Mouse (Mus musculus) mature B cell (primary cell): Measurements from ENCODE around the gene Bid.
"Not testable (repeated sequence)": the region's sequence is repeated elsewhere in the genome, so short reads cannot be mapped to it uniquely, and the experiment has no call there.

Source experiments
- in situ Hi-C: fragments of 300-500 bp; cut with MboI; formaldehyde crosslinking; loops from 2 replicates; pipeline ENCODE4 v1.14.3; 2019

Gene Bid

GRCm38 (mm10) chr6:120934176-120934575, 17.5 kb upstream of the Bid start:
- in situ Hi-C loops = no loop called here

DNA sequence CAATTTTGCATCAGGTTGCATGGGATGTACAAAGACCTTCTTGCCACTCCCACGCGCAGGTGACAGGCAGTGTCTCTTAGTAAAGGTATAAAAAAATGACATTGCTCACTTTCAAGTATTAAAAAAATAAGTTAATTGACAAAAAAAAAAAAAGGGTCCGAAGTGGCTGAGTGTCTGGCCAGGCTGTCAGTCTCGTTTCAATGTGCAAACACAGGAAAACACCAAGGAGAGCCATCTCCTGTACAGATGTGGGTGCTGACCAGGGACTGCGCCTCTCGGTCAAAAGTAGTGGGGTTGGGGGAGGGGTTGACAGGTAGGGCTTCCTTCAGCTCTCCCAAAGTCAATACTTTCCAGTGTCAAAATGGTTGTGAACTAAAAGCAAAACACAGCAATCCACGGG, 17.0 kb upstream of the Bid start:
- in situ Hi-C loops = no loop called here

GRCm38 (mm10) chr6:120932597-120932996, 15.9 kb upstream of the Bid start:
- in situ Hi-C loops = no loop called here

GRCm38 (mm10) chr6:120930450-120931306, 14.0 kb upstream of the Bid start:
- in situ Hi-C loops = no loop called here

DNA sequence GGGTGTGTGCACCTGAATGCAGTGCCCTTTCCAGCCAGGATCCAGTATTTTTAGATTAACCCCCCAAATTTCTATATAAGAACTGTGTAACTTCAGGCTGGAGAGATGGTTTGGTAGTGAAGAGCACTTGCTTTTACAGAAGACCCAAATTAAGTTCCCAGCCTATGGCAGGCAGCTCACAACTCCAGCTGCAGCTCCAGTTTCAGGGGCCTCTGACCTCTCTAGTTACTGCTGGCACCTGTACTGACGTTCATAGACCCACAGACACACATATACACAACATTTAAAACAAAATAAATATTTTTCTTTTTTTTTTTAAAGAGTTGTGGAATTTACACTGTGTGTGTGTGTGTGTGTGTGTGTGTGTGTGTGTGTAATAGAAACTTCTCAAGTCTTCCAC, 12.8 kb upstream of the Bid start:
- in situ Hi-C loops = no loop called here

DNA sequence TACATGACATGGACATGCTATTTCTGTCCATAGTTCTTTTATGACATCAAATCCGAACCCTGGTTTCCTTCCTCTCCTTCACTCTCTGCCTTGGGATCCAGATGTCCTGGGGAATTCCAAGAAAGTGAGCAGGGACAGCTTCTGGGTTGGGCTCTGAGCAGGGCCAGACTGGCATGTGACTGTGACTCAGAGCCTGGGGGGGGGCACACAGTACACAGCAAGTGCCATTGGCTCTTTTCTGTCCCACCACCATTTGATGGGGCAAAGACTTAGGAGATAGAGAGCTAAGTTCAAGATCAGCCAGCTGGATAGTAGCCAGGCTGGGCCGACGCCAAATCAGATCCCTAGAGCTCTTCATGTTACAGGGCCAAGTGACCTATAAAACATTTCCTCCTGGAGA, 11.1 kb upstream of the Bid start:
- in situ Hi-C loops = no loop called here

- in situ Hi-C loops = no loop called here
Observed at GRCm38 (mm10) chr6:120926880-120927279, 10.2 kb upstream of the Bid start.

GRCm38 (mm10) chr6:120924791-120925321, 8.2 kb upstream of the Bid start:
- in situ Hi-C loops = not testable (repeated sequence)

GRCm38 (mm10) chr6:120917975-120918374, 1.3 kb upstream of the Bid start:
- in situ Hi-C loops = no loop called here

- in situ Hi-C loops = not testable (repeated sequence)
Observed at GRCm38 (mm10) chr6:120916972-120917881, 574 bp upstream of the Bid start.

- in situ Hi-C loops = no loop called here
Observed at GRCm38 (mm10) chr6:120915649-120915975, 1.0 kb downstream of the Bid start.

- in situ Hi-C loops = no loop called here
Observed at GRCm38 (mm10) chr6:120914911-120915648, 1.6 kb downstream of the Bid start.

DNA sequence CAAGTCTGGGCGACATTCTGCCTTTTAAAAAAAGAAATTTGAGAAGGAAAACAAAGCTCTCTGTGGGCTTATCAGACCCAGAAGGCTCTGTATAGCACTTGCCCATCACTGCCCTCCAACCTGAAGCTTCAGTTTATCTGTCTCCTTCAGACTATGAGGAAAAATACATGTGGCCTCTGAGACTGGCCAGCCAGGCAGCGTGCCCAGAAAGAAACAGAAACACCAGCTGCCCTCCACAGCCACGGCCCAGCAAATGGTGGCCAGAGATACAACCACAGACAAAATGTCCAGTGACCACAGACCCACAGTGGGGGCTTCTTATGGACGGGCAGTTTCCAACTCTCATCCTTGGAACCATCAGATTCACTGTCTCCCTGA, 2.1 kb downstream of the Bid start:
- in situ Hi-C loops = no loop called here

- in situ Hi-C loops = no loop called here
Observed at GRCm38 (mm10) chr6:120913783-120914182, 2.9 kb downstream of the Bid start.

- in situ Hi-C loops = no loop called here
Observed at GRCm38 (mm10) chr6:120912931-120913330, 3.7 kb downstream of the Bid start.

DNA sequence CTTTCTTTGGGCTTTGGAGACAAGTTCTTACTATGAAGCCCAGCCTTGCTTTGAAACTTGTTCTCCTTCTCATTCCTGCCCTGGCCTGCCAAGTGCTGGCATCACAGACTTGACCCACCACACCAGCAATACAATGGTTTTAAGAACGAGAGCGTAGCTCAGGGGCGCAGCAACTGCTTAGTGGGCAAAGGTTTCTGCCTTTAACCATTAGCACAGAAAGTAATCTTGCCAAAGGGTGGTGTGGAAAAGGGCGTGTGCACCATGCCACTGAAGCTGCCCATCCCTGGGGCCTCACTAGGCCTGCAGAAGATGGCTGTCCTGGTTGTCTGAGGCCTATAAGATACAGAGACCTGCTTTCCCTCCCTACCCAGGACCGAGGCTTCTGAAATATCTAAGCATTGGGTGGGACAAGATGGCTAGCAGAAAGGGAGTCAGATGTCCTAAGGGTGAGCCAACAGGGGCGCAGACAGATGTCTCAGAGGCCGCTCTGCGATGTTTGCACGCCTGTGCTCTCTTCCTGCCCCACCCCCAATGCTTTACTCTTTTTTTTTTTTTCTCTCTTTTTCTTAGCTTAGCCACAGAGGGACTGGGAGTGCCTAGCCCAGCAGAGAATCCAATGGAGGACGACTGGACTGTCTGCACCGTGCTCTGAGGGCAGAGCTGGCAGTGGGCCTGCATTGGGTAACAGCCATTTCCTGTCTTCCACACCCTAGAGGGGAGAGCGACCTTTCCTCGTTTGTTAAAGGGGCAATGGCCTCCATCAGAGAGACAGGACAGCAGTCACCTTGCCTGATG, 5.2 kb downstream of the Bid start:
- in situ Hi-C loops = no loop called here

DNA sequence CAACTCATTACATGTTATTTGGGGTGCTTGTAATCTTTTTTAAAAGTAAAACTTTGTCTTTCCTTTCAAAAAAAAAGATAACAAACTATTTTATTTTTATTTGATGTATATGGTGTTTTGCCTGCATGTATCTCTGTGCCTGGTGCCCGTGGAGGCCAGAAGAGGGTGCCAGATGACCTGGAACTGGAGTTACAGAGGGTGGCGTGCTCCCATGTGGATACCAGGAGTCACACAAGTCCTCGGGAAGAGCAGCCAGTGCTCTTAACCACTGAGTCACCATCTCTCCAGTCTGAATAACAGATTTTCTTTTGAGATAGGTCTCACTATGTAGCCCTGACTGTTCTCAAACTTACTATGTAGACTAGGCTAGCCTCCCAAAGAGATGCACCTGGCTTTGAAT, 7.2 kb downstream of the Bid start:
- in situ Hi-C loops = no loop called here

- in situ Hi-C loops = not testable (repeated sequence)
Observed at GRCm38 (mm10) chr6:120907876-120908597, 8.6 kb downstream of the Bid start.

DNA sequence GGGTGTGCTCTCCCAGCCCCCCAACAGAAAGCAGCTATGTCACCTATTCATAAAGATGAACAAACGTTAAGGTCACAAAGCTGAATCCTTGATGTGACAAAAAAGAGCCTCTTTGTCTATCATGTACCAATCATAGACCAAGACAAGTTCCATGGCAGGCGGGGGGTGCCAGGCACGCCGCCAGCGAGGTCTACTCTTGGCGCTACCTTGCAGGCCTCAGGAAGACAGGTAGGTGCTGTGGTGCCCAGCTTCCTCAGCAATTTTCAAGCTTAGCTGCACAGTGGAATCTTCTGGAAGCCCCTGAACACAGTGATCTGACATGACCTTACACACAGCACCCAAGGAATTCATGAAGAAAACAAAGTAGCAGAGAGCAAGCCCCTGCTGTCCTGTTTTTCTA, 10.1 kb downstream of the Bid start:
- in situ Hi-C loops = no loop called here

DNA sequence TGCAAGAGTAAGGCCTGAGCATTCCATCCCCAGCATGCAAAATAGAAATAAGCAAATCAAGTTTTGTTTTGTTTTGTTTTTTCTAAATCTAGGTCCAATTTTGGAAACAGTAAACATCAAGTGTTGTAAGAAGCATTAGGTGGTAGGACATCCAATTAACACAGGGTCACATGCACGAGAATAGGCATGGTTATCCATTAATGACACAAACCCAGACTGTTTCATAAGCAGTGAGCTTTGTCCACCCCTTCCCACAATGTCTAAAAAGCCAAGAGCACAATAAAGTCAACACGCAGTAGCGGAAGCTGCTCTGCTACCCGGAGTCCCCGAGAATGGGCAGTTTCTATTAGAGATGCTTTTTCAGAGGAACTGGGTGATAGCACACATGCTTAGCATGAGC, 11.5 kb downstream of the Bid start:
- in situ Hi-C loops = no loop called here

DNA sequence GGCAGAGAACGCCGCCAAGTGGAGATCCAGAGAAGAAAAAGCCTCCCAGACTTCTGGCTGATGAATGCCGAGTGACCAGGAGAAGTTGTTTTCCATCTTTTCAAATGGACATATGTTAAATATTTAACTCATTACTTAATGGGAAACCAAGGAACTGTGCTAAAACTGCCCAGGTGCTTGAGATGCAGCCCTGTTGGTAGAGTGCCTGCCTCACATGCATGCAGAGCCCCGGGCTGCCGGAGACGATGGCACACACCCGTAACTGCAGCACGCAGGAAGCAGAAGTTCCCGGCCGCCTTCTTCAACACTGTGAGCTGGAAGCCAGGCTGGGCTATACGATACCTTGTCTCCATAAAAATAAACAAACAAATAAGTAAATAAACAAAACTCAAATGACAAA, 12.7 kb downstream of the Bid start:
- in situ Hi-C loops = no loop called here
